Mouse (Mus musculus): Measurements from ENCODE around the gene Litaf.

The Litaf gene

DNA sequence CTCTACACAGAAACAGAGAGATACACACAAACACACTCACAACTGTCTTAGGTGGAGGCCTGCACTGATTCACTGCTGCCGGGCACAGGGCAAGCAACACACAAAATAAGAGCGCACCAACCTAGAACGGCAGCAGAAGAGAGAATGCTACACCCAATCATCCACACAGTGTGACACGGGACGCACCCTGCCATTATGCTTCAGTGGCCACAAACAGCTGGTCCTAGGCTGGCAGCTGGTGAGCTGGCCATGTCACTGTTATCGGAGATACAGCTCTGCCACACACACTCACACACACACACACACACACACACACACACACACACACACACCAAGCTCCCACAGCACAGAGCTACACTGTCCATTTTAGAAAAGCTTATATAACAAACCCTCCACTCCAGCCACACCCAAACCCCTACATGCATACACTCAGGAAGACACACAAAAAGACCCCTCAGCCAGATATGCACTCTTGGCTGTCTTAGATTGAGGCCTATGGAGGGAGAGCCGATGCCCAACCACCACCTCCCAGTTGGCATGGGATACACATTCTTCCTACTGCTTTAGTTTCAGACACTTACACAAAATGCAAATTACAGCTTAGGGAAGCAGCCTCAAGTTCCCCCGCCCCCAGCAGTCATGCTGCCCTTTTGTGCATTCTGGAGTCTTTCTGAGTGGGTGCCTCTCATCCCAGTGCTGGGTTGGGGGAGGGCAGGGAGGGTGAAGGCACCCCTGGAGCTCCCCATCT lies 108.8 kb downstream of the Litaf start:
- no peak for DNase-seq (ENCODE audit: low read depth)

DNA sequence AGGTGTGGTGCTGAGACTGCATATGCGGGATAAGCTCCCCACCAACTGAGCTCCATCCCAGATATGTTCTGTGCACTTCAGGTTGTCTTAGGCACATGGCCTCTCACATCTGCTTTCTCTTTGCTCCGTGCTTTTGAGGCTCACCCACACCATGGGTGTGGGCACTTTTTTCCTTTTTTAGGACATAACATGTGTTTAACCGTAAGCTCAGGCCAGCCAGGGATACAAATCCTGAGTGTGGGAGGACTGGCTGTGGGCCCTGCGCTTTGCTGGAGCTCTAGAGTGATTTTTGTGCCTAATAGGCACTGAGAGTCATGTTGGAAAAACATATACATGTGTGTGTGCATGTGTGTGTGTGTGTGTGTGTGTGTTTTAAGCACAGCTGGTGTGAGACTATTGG lies 110.9 kb downstream of the Litaf start:
- DNase-seq (ENCODE audit: low read depth): no peak

DNA sequence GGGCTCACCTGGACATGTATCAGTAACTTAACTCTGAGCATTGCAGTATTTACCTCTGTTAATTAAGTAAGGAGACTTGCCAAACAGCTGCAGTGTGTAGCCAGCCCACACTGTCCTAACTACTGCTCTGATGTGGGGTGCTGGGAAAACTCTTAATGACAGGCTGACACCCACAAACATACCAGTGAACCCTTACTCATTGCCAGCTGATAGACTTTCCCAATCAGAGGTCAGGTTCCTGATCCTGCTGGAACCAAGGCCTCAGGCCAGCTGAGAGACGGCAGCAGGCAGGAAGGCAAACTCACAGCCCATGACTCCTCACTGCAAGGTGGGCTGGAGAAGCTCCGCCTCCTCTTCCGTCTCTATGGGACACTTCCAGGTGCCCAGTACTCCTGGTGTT lies 113.1 kb downstream of the Litaf start:
- DNase-seq (ENCODE audit: low read depth): no peak

DNA sequence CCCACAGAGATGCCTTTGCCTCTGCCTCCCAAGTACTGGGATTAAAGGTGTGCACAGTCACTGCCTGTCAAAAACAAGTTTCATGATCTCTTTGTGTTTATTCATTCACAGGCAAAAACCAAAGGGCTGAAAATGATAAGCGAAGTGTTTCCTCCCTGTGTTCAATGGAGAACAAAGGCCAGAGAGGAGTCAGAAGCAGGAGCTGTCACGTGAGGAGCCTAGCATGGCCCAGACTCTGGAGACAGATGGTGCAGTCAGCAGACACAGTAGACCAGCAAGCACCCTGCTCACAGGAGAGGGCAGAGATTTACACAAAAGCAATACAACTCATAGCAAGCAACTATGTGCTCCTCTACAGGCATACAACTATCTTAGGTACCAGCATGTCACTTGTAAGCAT lies 113.9 kb downstream of the Litaf start:
- DNase-seq (ENCODE audit: low read depth): no peak

DNA sequence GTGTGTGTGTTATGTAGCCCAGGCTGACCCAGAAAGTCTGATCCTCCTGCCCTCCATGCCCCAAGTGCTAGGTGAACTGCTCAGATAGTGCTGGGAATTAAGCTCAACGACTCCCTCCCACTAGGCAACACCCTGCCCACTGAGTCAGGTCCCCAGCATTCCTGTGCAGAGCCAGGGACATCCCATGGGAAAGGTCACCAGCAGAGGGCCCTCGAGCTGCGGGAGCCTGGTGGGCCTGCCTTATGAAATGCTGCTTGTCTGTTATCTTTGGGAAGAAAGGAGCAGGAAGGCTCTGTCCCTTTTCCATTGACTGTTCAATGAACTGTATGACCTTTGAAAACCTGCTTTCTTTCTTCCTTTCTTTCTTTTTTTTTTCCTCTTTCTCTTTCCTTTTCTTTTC lies 114.4 kb downstream of the Litaf start:
- no peak for DNase-seq (ENCODE audit: low read depth)

DNA sequence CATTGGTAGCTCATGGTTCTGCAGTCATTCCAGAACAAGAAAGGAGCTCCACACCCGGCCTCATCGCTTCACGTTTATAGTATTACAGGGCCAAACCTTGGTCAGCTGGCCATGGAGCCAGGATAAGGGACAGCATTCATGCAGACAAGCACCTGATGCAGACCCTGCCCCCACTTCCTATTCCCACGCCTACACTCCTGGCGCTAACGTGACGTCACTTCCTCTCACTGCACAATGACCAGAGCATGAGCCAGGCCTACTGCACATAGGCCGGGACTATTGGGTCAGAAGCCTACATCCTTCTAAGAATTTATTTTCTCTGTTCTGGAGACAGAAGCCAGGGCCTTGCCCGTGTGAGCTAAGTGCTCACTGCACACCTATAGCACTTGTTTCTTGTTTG lies 115.4 kb downstream of the Litaf start:
- no peak for DNase-seq (ENCODE audit: low read depth)

DNA sequence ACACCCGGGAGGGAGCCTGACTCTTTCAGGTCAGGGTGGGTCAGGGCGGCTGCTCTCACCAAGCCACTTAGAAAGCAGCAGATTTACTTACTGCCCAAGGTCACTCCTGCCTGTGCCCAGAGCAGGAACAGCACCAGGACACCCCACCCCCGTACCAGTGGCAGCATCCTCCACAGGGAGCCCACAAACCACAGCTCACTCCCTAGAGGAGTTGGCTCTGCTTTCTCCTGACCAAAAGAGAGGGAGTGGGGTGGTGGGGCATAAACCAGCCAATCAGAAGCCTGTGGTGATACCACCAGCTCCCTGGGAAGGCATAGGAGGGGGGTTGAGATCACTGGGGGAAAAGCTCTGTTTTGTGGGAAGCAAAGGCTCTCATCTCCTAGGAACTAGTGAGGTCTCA lies 118.2 kb downstream of the Litaf start:
- no peak for DNase-seq (ENCODE audit: low read depth)

DNA sequence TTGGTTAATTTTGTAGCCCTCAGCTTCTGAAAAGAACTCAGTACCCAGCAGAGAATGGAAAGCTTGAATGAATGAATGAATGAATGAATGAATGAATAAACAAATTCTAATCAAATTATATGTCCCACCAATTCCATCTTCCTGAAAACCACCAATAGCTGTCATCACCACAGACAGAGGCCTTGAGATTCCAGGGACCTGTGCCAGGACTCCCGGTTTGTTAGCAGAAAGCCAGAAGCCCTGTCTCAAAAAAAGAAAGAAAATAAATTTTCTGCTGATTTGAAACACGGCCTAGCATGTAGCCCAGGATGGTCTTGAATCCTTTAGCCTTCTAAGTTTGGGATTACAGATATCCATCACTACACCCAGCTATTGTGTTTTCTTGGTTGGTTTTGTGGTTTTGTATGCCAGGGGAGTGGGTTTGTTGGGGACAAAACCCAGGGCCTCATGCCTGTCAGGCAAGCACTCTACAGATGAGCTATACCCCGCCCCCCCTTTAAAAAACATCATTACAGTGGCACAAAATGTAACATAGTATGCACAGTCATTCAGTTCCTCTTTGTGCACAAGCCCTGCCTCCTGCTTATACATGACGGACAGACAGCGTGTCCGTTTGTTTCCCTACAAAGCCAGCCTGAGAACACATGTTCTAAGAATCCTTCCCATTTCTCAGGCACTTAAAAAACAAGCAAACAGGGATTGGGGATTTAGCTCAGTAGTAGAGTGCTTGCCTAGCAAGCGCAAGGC lies 120.4 kb downstream of the Litaf start:
- no peak for DNase-seq (ENCODE audit: low read depth)

DNA sequence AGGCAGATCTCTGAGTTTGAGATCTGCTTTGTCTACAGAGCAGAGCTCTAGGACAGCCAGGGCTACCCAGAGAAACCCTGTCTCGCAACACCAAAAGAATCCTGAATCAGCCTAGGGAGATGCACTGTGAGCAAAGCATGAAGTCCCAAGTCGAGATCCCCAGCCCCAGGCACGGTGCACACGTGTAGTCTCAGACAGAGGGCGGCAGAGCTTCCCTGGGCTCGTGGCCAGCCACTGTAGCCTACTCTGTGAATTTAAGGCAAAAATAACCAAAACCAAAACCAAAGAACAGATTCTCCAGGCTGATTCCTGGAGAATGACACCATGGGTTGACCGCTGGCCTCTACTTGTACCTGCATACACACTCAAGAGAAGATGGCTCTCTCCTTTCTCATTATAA lies 121.4 kb downstream of the Litaf start:
- DNase-seq (ENCODE audit: low read depth): no peak

DNA sequence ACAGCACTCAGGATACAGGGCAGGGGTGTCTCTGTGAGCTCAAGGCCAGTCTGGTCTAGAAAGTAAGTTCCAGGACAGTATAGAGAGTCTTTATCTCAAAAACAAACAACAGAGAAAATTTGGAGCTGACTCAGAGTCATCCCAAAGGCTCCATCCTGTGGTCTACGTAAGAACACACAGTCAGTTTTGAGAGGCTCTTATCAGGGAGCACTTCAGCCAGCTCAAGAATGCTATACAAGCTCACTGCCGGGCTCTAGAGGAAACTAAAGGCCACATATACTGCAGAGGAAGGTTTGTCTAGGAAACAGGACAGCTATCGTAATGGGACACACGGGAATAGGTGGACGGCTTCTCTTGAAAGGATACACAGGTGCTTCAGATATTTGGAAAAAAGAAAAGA lies 122.7 kb downstream of the Litaf start:
- DNase-seq (ENCODE audit: low read depth): no peak

DNA sequence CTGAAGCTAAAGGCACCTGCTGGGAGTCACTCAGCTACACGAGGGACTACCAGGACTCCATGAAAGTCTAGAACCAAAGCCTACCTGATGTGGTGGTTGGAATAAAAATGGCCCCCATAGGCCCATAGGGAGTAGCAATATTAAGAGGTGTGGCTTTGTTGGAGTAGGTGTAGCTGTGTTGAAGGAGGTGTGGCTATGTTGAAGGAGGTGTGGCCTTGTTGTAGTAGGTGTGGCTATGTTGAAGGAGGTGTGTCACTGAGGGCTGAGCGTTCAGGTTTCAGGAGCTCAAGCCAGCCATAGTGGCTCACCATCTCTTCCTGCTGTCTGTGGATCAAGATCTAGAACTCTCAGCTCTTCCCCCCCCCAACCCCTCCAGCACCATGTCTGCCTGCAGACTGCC lies 125.3 kb downstream of the Litaf start:
- no peak for DNase-seq (ENCODE audit: low read depth)

DNA sequence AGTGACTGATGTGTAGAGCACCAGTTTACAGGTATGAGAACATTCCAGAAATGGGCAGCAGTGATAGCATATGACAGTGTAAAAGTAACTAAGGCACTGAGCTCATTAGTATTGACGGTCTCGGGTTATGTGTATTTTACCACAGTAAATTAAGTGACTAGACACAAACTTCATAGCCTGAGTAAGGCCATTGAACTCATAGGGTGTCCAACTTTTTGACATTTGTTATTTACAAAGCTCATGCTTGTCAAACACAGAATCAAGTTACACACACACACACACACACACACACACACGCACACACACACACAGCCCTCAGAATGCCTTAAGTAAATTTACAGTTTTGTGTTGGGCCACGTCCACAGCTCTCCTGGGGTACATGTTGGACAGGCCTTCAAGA lies 126.0 kb downstream of the Litaf start:
- no peak for DNase-seq (ENCODE audit: low read depth)

DNA sequence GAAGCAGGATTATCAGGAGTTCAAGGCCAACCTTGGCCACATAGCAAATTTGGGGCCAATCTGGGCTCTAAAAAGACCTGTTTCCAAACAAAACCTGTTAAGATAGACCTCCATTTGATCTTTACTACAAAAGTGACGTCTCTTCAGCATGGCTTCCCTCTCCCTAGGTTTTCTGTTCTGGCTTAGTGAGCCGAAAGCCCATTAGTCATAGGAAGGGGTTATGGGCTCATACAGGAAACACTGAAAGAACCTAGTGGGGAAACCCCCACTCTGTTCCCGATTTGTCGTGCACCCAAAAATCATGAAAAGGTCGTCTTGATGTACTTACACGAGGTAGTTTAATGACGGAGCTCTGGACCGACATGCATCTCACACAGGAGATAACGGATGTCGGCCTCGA lies 128.5 kb downstream of the Litaf start:
- no peak for DNase-seq (ENCODE audit: low read depth)

DNA sequence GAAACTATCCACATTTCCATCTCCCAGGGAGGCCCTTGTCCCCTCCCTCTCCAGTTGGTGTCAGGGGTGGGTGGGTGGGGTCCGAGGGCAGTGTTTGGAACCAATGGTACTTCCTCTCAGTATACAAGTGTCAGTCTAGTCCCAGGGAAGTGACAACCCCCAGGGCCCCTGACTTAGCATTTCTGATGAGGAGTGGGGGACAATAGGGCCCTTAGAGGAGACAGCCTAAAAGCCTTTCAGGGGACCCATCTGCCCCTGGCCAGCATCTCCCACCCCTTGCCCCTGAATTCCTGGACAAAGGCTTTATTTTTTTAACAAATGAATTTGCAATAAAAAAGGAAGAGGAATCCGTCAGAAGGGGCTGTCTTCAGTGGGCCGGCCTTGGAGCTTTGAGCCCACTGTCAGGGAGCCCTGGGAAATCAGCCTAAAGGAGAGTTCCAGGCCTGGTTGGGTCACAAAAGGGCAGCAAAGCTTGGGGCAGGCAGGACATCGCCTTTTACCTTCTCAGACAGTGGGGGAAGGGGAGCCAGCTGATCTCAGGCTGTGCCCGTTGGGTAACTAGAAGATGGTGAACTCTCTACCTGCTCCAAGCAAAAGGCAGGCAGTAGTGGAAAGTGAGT lies 129.1 kb downstream of the Litaf start:
- no peak for DNase-seq (ENCODE audit: low read depth)

DNA sequence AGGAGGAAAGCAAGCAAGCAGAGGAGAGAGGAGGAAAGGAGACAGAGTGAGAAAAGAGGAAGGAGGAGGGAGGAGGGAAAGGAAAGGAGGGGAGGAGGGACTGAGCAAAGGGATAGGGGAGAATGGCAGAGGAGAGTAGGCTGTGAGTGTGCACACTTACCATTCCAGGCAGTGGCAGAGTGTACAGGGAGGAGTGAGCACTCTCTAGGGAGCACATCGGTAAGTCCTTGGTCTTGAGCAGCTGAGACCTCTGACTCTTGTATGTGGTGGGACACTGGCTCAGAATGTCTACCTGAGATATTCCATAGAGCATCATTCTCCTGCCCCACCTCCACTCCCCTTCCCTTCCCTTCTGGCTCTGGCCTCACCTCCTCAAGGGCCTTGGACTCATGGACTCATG lies 131.9 kb downstream of the Litaf start:
- DNase-seq (ENCODE audit: low read depth): no peak

DNA sequence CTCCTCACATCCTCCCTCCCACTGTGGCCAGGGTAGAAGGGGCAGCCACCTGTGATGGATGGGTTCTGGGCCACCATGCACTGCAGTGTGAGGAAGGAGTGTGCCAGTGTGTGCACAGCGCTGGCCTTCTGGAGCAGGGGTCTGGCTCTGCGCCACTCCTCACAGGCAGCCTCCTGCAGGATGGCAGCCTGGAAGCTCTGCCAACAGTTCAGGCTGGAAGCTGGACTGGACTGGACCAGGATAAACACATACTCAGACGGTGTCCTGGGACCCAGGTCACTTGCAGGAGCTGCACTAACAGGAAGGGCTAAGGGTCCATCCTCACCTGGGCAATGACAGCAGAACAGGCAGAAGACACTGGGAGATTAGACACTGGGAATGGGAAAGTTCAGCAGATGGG lies 132.6 kb downstream of the Litaf start:
- no peak for DNase-seq (ENCODE audit: low read depth)

DNA sequence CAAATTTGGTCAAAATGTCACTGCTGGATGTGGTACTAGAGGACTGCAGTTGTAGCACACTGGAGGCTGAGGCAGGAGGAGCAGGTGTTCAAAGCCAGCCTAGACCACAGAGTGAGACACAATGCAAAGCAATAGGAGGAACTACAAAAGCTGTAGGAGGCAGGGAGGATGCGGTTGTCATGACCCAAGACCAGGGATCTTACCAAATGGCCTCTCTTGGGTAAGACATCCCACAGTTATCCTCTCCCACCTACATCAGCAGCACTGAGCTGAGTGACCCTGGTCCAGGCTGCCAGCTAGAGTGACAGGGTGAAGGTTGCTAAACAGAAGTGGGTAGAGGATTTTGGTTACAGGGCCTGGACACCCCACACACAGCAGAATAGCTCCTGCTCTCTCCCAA lies 138.9 kb downstream of the Litaf start:
- DNase-seq (ENCODE audit: low read depth): no peak

DNA sequence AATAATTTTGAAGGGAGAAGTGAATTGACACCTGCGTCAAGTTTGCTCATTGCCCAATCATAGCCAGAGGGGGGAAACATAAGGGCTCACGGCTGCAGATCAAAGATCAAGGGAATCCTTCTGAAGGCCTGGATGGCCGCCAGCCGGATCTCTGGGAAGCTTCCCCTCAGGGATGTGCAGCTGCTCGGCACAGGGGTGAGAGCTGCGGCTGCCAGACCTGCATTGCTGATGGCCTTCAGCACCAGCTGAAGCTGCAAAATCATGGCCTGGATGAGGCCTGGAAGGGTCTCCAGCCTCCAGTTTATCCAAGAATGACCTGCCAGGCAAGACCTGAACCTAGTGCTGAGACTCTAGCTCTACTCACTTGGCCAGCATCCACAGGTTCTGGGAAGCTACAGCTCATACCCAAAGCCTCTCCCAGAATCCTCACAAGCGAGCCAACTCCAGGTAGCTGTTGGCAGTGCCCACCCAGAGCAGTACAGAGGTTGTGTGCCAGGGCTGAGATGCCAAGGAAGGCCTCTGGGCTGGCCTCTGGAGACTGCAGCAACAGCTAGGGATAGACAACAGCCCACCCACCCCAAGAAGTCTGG lies 140.3 kb downstream of the Litaf start:
- no peak for DNase-seq (ENCODE audit: low read depth)

DNA sequence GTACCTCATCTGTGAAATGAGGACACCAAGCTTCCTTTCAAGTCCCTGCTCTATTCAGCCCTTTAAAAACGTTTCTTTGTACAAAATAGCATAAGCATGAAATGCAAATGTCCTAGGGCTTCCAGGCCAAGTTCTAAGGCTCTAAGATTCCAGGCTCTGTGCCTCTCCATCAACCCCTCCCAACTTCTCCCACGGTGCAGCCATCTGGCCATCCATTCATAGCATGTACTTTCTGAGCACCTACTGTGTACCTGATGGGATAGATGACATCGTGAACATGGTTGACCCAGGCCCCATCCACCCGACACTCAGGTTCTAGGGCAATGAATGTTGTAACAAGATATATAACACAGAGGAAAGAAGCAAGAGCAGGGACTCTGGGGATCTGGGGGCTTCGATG lies 142.4 kb downstream of the Litaf start:
- no peak for DNase-seq (ENCODE audit: low read depth)

DNA sequence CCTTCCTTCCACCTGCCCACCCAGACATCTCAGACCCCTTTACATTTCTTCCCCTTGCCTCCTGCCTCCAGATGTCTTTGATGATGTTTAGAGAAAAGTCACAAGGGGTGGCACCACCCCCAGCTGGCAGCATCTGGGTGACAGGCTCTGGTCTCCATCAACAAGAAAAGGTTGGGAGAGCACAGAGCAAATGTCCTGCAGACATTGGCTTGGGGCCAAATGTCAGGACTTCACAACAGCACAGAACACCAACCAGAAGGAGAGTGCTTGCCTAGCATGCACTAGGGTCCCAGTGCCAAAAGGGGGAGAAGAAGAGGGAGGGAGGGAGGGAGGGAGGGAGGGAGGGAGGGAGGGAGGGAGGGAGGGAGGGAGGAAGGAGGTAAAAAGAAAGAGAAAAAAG lies 146.1 kb downstream of the Litaf start:
- DNase-seq (ENCODE audit: low read depth): no peak

DNA sequence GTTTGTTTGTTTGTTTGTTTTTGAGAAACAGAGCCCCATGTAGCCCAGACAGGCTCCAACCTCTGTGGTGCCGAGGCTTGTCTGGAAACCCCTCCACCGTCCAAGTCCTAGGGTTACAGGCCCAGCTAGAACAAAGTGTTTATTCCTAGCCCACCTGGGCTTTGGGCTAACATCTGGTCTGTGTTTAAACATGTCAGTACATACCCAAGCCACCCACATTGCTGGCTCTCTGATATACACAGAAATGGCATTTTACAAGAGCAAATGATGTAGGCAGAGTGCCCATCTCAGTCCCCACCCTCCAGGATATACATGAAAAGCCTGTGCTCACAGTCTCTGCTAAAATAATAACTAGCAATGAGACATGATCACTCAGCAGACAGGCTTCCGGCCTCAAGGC lies 149.7 kb downstream of the Litaf start:
- DNase-seq (ENCODE audit: low read depth): no peak

DNA sequence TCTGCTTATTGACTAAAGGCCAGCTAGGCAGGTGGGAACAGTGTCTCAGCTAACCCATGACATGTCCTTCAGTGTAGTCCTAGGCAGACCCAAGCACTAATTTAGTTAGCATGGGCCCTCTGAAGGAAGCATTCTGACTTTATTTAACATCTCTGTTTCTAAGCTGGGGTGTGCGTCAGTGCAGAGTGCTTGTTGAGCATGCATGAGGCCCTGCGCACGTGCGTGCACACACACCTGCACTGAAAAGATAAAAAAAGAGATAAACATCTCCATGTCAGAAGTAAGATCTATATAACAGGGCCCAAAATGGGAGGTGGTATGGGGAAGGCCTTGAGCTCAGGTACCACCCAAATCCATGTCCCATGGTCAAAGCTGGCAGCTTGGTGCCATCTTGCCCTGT lies 150.9 kb downstream of the Litaf start:
- DNase-seq (ENCODE audit: low read depth): no peak

DNA sequence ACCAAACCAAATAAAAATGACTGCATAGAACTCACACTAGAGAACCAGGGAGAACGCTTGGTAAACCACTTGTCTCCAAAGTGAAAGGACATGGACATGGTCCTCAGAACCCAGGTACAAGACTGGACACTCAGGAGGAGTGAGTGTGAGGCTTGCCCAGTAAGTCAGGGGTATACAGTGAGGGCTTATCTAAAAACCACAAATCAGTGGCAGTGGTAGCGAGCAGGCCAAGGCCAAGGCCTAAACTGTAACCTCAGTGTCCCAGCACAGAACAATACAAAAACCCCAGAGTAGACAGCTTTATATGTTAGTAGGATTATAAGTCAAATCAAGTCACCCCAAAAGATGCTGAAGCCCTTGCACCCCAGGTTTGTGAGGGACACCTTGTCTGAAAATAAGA lies 154.9 kb downstream of the Litaf start:
- no peak for DNase-seq (ENCODE audit: low read depth)
